14 mouse cellular contexts compared by ENCODE assay signal in the genomic region with DNA sequence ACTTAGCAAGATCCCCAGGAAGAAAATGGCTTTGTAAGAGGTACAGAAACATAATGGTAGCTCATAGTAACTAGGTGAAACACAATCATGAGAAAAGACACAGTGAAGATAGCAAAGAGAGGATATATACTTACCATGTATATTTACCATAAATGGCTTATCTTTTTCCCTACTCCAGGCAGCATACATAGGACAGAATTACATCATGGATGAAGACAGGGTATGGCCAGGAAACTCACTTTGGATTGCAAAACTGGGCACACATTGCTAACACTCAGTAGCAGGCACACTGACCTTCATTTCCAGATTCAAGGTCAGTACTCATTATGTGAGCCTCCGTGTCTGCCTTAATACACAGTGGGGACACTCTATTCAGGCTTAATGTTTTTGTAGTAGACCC.
"Had no signal": no experiment of that assay in that cellular context is flagged by ENCODE, and none has a peak within 500 bp of the region (broad histone marks: within the 10 kb centered on the region; RNA-seq: fewer than 3 reads in every experiment).

No protein-coding gene starts in this region.

- H3K9ac ChIP-seq: embryonic facial prominence, embryonic 12.5 days; embryonic facial prominence, embryonic 13.5 days; embryonic facial prominence, embryonic 15.5 days; forebrain, embryonic 12.5 days; forebrain, embryonic 13.5 days; forebrain, embryonic 15.5 days; forebrain, postnatal 0 days had no signal

- H3K27ac ChIP-seq: embryonic facial prominence, embryonic 10.5 days; embryonic facial prominence, embryonic 12.5 days; embryonic facial prominence, embryonic 13.5 days; embryonic facial prominence, embryonic 15.5 days; forebrain, embryonic 10.5 days; forebrain, embryonic 12.5 days; forebrain, embryonic 13.5 days; forebrain, embryonic 15.5 days; gastrocnemius, adult 2 months; heart, adult 2 months had no signal

- H3K9me3 ChIP-seq: embryonic facial prominence, embryonic 10.5 days; embryonic facial prominence, embryonic 12.5 days; embryonic facial prominence, embryonic 13.5 days; embryonic facial prominence, embryonic 15.5 days; forebrain, embryonic 10.5 days; forebrain, embryonic 12.5 days; forebrain, embryonic 13.5 days; forebrain, embryonic 15.5 days had no signal

- H3K36me3 ChIP-seq: embryonic facial prominence, embryonic 10.5 days; embryonic facial prominence, embryonic 12.5 days; embryonic facial prominence, embryonic 13.5 days; embryonic facial prominence, embryonic 15.5 days; forebrain, embryonic 10.5 days; forebrain, embryonic 12.5 days; forebrain, embryonic 15.5 days had no signal

- ATAC-seq: forebrain, embryonic 13.5 days; forebrain, embryonic 14.5 days; forebrain, embryonic 15.5 days; forebrain, embryonic 16.5 days; forebrain, postnatal 0 days had no signal

- H3K4me2 ChIP-seq: embryonic facial prominence, embryonic 12.5 days; embryonic facial prominence, embryonic 13.5 days; embryonic facial prominence, embryonic 15.5 days; forebrain, embryonic 12.5 days; forebrain, embryonic 13.5 days; forebrain, embryonic 15.5 days had no signal

- H3K4me3 ChIP-seq: embryonic facial prominence, embryonic 10.5 days; embryonic facial prominence, embryonic 12.5 days; embryonic facial prominence, embryonic 13.5 days; embryonic facial prominence, embryonic 15.5 days; erythroblast, embryonic 14.5 days; forebrain, embryonic 10.5 days; forebrain, embryonic 12.5 days; forebrain, embryonic 13.5 days; forebrain, embryonic 15.5 days; gastrocnemius, adult 2 months; heart, adult 2 months had no signal

- H3K4me1 ChIP-seq: embryonic facial prominence, embryonic 10.5 days; embryonic facial prominence, embryonic 12.5 days; embryonic facial prominence, embryonic 13.5 days; embryonic facial prominence, embryonic 15.5 days; forebrain, embryonic 12.5 days; forebrain, embryonic 13.5 days; forebrain, embryonic 15.5 days had no signal

- H3K27me3 ChIP-seq: embryonic facial prominence, embryonic 12.5 days; embryonic facial prominence, embryonic 13.5 days; embryonic facial prominence, embryonic 15.5 days; forebrain, embryonic 12.5 days; forebrain, embryonic 13.5 days; forebrain, embryonic 15.5 days had no signal
